Mouse (Mus musculus) cerebral cortex, adult 2 months (tissue): ENCODE results near the gene Ash1l.

ENCODE experiments used
- whole genome bisulfite sequencing: fragments of 180-500 bp; shearing (Covaris S2); methylation state at CpG from one replicate; pipeline ENCODE4 v1.1.7; 2018; 5-methylcytosine and 5-hydroxymethylcytosine counted together

The Ash1l gene

DNA sequence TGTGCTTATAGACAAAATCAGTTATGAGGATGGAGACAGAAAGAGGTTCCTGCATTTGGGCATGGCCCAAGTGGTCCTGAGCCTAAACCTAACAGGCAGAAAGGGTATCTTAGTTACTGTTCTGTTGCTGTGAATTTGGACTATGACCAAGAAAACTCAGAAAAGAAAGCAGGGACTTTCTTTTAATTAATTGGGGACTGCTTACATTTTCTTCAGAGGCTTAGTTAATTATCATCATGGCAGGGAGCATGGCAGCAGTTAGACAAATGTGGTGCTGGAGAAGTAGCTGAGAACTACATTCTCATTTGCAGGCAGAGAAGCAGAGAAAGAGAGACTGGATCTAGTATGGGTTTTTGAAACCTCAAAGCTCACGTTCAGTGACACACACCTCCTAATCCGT is 24.6 kb downstream of the Ash1l start:
- WGBS, result 50% methylated on average over 2 of the region's 2 CpGs

DNA sequence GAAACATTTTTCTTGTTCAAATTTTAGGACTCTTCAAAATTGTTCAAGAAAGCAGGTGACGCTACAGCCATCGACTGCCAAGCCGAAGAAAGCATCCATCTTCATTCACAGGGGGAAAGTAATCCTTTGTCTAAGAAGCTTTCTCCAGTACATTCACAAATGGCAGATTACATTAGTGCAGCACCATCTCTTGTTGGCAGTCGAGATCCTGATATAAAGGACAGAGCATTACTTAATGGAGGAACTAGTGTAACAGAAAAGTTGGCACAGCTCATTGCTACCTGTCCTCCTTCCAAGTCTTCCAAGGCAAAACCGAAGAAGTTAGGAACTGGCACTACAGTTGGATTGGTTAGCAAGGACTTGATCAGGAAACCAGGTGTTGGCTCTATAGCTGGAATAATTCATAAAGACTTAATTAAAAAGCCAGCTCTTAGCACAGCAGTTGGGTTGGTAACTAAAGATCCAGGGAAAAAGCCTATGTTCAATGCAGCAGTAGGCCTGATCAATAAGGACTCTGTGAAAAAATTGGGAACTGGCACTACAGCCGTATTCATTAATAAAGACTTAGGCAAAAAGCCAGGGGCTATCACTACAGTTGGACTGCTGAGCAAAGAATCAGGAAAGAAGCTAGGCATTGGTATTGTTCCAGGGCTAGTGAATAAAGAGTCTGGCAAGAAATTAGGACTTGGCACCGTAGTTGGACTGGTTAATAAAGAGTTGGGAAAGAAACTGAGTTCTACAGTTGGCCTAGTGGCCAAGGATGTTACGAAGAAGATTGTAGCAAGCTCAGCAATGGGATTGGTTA is 31.0 kb downstream of the Ash1l start:
- WGBS, result 54% methylated on average over 8 of the region's 8 CpGs

- whole genome bisulfite sequencing, result 38% methylated on average over 4 of the region's 4 CpGs
Observed at GRCm38 (mm10) chr3:88983921-88984381, 33.5 kb downstream of the Ash1l start.

DNA sequence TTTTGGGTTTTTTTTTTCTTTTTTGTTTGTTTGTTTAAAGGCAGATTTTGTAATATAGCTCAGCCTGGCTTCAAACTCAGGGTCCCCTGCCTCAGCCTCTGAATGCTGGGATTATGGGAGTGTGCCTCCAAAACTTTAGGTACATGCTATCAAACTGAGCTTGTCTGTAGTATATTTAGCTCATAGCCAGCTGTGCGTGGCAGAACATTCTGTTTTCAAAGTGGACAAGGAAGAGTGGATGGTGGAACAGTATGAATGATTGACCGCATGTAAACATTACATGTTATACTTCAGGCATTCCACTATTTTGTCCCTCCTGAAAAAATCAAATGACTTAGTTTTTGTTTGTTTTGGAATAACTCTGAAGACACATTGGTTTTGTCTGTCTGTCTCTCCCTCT is 42.4 kb downstream of the Ash1l start:
- 52% methylated on average over 2 of the region's 2 CpGs for WGBS

GRCm38 (mm10) chr3:89001536-89001935 is 51.1 kb downstream of the Ash1l start:
- 95% methylated on average over 7 of the region's 7 CpGs for WGBS

- WGBS, result 96% methylated on average over 5 of the region's 5 CpGs
Observed at GRCm38 (mm10) chr3:89030896-89031295, 80.5 kb downstream of the Ash1l start.

GRCm38 (mm10) chr3:89043359-89043758 is 92.9 kb downstream of the Ash1l start:
- 75% methylated on average over 4 of the region's 4 CpGs for WGBS

DNA sequence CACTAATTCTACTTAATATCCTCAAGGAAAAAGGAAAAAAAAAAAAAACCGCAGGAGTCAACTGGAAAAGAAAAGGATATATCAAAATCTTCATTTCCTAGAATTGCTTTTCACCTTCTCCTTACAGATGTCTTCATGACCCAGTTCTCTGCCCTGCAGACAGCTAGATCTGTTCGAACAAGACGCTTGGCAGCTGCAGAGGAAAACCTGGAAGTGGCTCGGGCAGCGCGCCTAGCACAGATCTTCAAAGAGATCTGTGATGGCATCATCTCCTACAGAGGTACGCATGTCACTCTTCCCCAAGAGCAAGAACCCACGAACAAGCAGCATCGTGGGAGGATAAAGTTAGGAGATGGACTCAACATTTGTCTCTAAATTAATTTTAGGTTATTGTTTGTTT is 107.9 kb downstream of the Ash1l start:
- 67% methylated on average over 9 of the region's 9 CpGs for WGBS

- WGBS, result 68% methylated on average over 3 of the region's 3 CpGs
Observed at GRCm38 (mm10) chr3:89058783-89059182, 108.4 kb downstream of the Ash1l start.

GRCm38 (mm10) chr3:89061696-89062095 is 111.3 kb downstream of the Ash1l start:
- WGBS, result 77% methylated on average over 3 of the region's 3 CpGs

- WGBS, result 75% methylated on average over 9 of the region's 9 CpGs
Observed at GRCm38 (mm10) chr3:89077383-89077782, 127.0 kb downstream of the Ash1l start.

- 53% methylated on average over 2 of the region's 2 CpGs for WGBS
Observed at GRCm38 (mm10) chr3:89084133-89084532, 133.7 kb downstream of the Ash1l start.

DNA sequence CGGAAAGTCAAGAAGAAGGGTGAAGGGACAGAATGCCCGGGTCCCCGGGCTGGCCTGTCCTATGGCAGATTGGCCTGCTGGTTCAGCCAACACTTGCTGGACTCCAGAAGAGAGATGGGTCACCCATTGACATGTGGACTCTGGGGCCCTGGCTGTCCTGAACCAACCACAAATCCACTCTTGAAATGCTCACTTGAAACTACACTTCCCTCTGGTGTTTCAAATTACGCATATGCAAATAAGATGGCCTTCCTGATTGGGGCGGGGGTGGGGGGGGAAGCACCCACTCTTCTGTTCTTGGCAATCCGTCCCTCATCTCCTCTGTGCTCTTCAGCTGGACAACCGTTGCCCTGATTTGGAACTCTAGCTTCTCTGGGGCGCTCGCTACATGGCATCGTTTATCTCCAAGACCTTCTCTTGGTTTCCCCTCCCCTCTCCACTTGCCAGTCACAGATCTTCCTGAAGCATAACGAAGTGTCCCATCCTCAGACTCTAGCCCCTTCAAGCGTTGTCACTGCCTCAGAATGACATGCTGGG is 134.3 kb downstream of the Ash1l start:
- WGBS, result 66% methylated on average over 12 of the region's 12 CpGs

GRCm38 (mm10) chr3:89087338-89088110 is 137.1 kb downstream of the Ash1l start:
- 24% methylated on average over 21 of the region's 21 CpGs for WGBS

DNA sequence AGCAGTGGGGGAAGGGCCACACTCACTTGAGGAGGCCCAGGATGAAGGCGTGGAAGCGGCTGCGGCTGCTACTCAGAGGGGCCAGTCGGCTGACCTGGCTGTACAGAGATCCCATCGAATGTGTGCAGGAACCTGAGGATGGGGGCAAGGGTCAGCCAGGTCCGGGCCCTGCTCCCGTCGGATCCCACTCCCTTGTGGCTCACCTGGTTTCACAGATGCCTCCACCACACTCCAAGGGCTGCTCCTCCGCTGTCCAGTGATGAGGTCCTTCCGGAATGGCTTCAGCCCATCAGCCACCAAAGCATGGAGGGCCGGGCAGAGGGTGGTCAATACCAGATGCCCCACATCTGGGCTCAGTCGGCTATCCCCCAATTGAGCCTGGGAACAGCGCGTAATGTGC is 138.6 kb downstream of the Ash1l start:
- WGBS, result 69% methylated on average over 14 of the region's 14 CpGs

- WGBS, result under 1% methylated on average over 39 of the region's 40 CpGs
Observed at GRCm38 (mm10) chr3:89089882-89090591, 139.6 kb downstream of the Ash1l start.

- WGBS, result under 1% methylated on average over 73 of the region's 74 CpGs
Observed at GRCm38 (mm10) chr3:89090694-89091655, 140.6 kb downstream of the Ash1l start.

GRCm38 (mm10) chr3:89091811-89092508 is 141.5 kb downstream of the Ash1l start:
- WGBS, result 14% methylated on average over 20 of the region's 20 CpGs

GRCm38 (mm10) chr3:89092509-89093090 is 142.2 kb downstream of the Ash1l start:
- WGBS, result 23% methylated on average over 11 of the region's 11 CpGs

DNA sequence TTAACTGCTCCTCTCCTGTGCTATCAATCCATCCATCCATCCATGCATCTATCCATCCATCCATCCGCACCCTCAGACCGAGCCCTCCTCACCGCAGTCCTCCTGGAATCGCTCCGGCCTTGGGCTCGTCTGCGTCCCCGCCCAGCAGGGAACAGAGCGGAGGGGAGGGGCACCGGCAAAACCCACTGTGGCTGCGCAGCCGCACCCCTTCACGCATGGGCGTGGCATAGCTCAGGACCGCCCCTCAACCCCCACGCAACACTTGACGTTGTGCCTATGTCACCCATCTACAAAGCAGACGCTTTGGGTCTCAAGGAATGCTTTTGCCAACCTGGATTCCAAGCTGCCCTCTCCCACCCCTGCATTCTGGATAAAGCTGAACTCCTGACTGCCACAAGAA is 142.8 kb downstream of the Ash1l start, which contains the start of gene Rusc1:
Gene Rusc1, minus strand, starts transcription at position 137 of the 400 bp plus-strand sequence.
- WGBS, result 7% methylated on average over 18 of the region's 18 CpGs
